Mouse (Mus musculus): ENCODE measurements at regions not wholly inside any gene's neighbourhood (a gene's known extent, or its start where the extent isn't known, plus 50 kb on each side); places are given as distances from the start of the nearest gene placed in this dataset.

GRCm38 (mm10) chr3:134610244-134610643, 218.6 kb upstream of the Tacr3 start:
- no peak for DNase-seq

DNA sequence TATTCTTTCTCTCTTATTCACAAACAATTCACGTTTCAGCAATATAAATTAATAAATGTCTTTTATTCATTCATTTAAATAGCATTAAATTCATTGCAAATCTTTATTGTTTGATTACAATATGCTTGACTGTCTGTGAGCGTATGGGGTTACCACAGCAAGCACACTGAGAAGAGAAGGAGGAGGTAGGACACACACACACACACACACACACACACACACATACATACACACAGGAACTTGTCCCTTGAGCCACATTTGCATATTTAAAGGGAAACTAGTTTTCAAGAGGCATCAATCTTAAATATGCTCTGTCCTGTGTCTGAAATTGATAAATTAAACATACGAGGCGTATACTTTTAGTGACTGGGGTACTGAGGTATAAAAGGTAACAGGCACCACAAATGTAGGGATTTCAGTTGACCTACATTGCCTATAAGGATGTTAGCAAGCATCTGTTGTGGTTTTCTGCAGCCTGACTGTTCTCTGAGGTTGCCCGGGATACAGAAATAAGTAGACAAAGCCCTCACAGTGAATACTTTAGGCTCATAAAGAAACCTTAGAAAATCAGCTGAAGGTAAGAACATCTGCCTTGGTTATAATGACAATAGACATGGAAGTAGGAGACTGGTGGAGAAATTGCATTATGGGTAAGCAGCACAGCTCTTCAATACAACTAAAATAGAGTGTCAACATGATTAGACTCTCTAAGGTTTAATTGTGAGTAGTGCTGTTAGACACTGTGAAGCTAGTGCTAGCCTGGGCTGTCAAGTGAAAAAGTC, 217.1 kb upstream of the Tacr3 start:
- DNase-seq, result no peak

- no peak for DNase-seq
Observed at GRCm38 (mm10) chr3:134612298-134612616, 216.6 kb upstream of the Tacr3 start.

DNA sequence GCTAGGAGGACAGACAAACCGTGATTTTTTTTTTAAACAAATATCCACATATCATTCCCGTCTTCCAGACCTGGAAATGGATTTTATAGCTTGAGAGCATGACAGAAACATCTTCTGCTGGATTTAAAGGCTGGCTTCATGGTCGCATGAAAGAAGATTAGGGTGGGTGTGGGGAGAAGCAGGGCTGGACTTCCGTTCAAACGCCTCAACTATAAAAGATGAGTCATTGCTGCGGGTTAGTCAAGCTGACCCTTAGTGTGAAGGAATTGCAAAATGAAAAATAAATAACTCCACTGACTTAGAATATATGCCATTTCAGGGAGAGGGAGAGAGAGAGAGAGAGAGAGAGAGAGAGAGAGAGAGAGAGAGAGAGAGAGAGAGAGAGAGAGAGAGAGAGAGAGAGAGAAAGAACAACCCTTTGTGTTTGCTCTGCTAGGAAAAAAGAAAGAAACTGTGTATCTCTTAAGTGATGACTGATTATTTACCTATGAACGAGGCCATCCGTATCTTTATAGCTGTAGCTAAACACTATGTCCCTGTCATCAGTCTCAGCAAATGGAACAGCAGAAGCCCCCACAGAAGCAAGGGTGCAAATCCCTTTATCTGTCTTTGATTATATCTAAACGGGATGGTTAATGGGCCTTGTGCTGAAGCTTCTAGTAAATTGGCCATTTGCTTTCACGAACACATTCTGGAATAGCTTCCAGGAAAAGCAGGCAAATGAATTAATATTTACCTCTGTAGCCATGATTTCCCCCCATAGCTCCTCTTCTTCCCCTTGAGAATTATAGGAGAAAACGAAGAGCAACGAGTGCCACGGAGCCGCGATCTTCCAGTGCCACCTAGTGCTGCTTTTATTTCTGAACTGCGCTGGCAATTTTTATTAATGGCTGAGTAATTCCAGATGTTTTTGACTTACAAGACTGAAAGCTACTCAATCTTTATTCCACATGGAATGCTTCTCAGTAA, 199.4 kb upstream of the Tacr3 start:
- peak; percentile 36 for DNase-seq

DNA sequence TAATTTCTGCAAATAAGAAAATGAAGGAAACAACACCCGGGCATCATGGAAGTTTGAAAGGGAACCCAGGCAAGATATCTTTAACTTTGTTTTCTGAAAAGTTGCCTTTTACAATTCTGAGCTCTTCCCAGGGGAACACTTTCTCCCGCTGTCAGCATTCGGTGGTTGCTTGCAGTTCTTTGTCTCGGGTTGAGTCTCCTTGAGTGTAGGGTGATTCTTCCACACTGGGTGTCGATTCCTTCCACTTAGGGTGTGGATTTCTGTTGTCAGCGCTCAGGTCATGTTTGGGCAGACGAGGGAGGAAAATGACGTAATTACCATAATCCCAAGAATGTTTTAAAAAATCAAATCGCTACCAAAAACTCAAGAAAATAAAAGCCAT, 198.7 kb upstream of the Tacr3 start:
- DNase-seq, result no peak

GRCm38 (mm10) chr3:134648727-134649445, 179.9 kb upstream of the Tacr3 start:
- DNase-seq, result no peak

- DNase-seq, result peak; percentile 2
Observed at GRCm38 (mm10) chr3:134654051-134654450, 174.8 kb upstream of the Tacr3 start.

- no peak for DNase-seq
Observed at GRCm38 (mm10) chr3:134694893-134695292, 133.9 kb upstream of the Tacr3 start.

GRCm38 (mm10) chr3:134718620-134719019, 110.2 kb upstream of the Tacr3 start:
- no peak for DNase-seq

- DNase-seq, result no peak
Observed at GRCm38 (mm10) chr3:134735684-134736083, 93.1 kb upstream of the Tacr3 start.

DNA sequence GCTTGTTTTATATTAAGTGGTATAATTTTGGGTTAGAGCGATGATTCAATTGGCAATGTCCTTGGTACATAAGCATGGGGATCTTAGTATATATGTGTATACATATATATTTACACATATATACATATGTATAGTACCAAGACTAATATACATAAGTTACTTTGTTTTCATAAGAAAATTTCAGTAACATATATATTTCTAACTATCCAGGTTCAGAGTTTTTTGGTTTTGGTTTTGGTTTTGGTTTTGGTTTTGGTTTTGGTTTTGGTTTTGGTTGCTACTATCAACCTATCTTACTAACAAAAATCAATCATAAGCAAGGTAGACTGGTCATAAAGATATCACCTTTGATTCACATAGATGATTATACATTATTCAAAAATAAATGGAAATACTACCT, 67.7 kb upstream of the Tacr3 start:
- no peak for DNase-seq

DNA sequence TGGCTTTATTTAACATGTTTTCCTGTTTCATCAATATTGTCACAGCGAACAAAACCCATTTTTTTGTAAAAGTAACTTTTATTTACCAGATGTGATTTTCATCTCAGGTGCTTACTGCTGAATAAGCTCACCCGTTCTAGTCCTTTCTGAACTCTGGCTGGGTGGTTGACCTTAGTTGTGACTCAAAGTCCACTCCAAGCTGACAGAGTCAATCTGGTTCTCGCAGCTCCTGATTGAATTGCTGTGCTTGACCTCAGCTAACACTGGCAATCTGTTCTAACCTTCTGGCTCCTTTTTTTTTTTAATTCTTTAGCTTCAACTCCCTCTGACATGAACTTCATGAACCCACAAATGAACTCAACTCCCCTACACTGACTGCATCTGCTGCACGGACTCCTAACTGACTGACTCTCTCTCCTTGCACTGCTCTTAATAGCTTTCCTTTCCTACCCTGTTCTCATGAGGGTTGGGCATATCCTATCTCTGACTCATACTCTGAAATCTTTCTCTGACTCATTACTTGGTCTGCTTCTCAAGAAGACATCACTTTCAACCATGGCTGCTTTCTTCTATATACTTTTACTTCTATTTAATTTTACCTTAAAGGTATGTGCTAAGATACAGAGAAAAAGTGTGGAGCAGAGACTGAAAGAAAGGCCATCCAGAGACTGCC, 65.4 kb upstream of the Tacr3 start:
- DNase-seq, result no peak

Data from lung, postnatal 10 days (tissue).